Mouse (Mus musculus): Measurements from ENCODE around the gene Onecut1. TPM values are rescaled to one million over a fixed set of nuclear protein-coding genes. Genes with fewer than 3 reads are reported as not detected.

Gene Onecut1
- polyA plus RNA-seq, 1 experiment from 2014 or later: 9.1 TPM

GRCm38 (mm10) chr9:74911919-74912318 is 50.2 kb downstream of the Onecut1 start:
- Histone ChIP-seq H3K4me2 (ENCODE audit: low read depth, low read length) (no peak overlapping the region), H3K4me3 (ENCODE audit: low read depth, low read length) (no peak overlapping the region), H3K9ac (replicated peaks) (no peak overlapping the region), H3K36me3 (replicated peaks; ENCODE audit: insufficient read depth, low read length) (no peaks in the 10 kb centered on the region), H3K27ac (ENCODE audit: low read depth) (no peak overlapping the region), H3K9me3 (ENCODE audit: low read length) (no peaks in the 10 kb centered on the region), H3K4me1 (ENCODE audit: insufficient read depth) (no peaks in the 10 kb centered on the region), H3K27me3 (ENCODE audit: insufficient read depth, low read length) (no peaks in the 10 kb centered on the region)
- DNase-seq (no peak), ATAC-seq (no peak)
- WGBS (ENCODE audit: insufficient replicate concordance): 64% methylated on average over 2 of the region's 2 CpGs
- no peak for TF ChIP-seq CTCF (IDR thresholded peaks at IDR 0.05; ENCODE audit: low read depth)
- no peak for TF ChIP-seq EP300 (IDR thresholded peaks at IDR 0.05; ENCODE audit: low read depth)

- WGBS (ENCODE audit: insufficient replicate concordance): 68% methylated on average over 19 of the region's 19 CpGs
- Histone ChIP-seq H3K4me3 (ENCODE audit: low read depth, low read length) (no peak overlapping the region), H3K9ac (replicated peaks) (no peak overlapping the region), H3K9me3 (ENCODE audit: low read length) (no peaks in the 10 kb centered on the region), H3K4me2 (ENCODE audit: low read depth, low read length) (no peak overlapping the region), H3K27me3 (ENCODE audit: insufficient read depth, low read length) (no peaks in the 10 kb centered on the region), H3K36me3 (replicated peaks; ENCODE audit: insufficient read depth, low read length) (no peaks in the 10 kb centered on the region), H3K27ac (ENCODE audit: low read depth) (no peak overlapping the region), H3K4me1 (ENCODE audit: insufficient read depth) (no peaks in the 10 kb centered on the region)
- ATAC-seq (no peak), DNase-seq (no peak)
- TF ChIP-seq CTCF (IDR thresholded peaks at IDR 0.05; ENCODE audit: low read depth) (no peak), EP300 (IDR thresholded peaks at IDR 0.05; ENCODE audit: low read depth) (no peak)
These were observed 51.1 kb downstream of the Onecut1 start for GRCm38 (mm10) chr9:74912619-74913376.

- ATAC-seq: no peak
- no peaks in the 10 kb centered on the region for H3K9me3 ChIP-seq (ENCODE audit: low read length)
- H3K9ac ChIP-seq (replicated peaks): no peak overlapping the region
- no peak for DNase-seq
- no peak overlapping the region for H3K27ac ChIP-seq (ENCODE audit: low read depth)
- H3K36me3 ChIP-seq (replicated peaks; ENCODE audit: insufficient read depth, low read length): no peaks in the 10 kb centered on the region
- 77% methylated on average over 3 of the region's 3 CpGs for WGBS (ENCODE audit: insufficient replicate concordance)
- peaks cover 5% of the 10 kb centered on the region; the same call in 1 of the 2 replicates for H3K4me1 ChIP-seq (ENCODE audit: insufficient read depth)
- no peak overlapping the region for H3K4me2 ChIP-seq (ENCODE audit: low read depth, low read length)
- H3K4me3 ChIP-seq (ENCODE audit: low read depth, low read length): no peak overlapping the region
- no peak for TF ChIP-seq EP300 (IDR thresholded peaks at IDR 0.05; ENCODE audit: low read depth)
- no peak for TF ChIP-seq CTCF (IDR thresholded peaks at IDR 0.05; ENCODE audit: low read depth)
- no peaks in the 10 kb centered on the region for H3K27me3 ChIP-seq (ENCODE audit: insufficient read depth, low read length)
These were observed 53.9 kb downstream of the Onecut1 start for GRCm38 (mm10) chr9:74915611-74916010.

GRCm38 (mm10) chr9:74920450-74920849 is 58.7 kb downstream of the Onecut1 start:
- 75% methylated on average over 12 of the region's 12 CpGs for WGBS (ENCODE audit: insufficient replicate concordance)
- Histone ChIP-seq H3K4me3 (ENCODE audit: low read depth, low read length) (no peak overlapping the region), H3K27me3 (ENCODE audit: insufficient read depth, low read length) (no peaks in the 10 kb centered on the region), H3K4me2 (ENCODE audit: low read depth, low read length) (no peak overlapping the region), H3K36me3 (replicated peaks; ENCODE audit: insufficient read depth, low read length) (no peaks in the 10 kb centered on the region), H3K27ac (ENCODE audit: low read depth) (no peak overlapping the region), H3K4me1 (ENCODE audit: insufficient read depth) (peaks cover 5% of the 10 kb centered on the region; the same call in 1 of the 2 replicates), H3K9me3 (ENCODE audit: low read length) (no peaks in the 10 kb centered on the region), H3K9ac (replicated peaks) (no peak overlapping the region)
- TF ChIP-seq EP300 (IDR thresholded peaks at IDR 0.05; ENCODE audit: low read depth) (peak; percentile 31; the same call in 1 of the 2 replicates), CTCF (IDR thresholded peaks at IDR 0.05; ENCODE audit: low read depth) (no peak)
- peak; percentile 85 for ATAC-seq
- peak; percentile 49 for DNase-seq

GRCm38 (mm10) chr9:74921422-74921821 is 59.7 kb downstream of the Onecut1 start:
- no peak for DNase-seq
- H3K4me3 ChIP-seq (ENCODE audit: low read depth, low read length): no peak overlapping the region
- H3K9me3 ChIP-seq (ENCODE audit: low read length): no peaks in the 10 kb centered on the region
- H3K27me3 ChIP-seq (ENCODE audit: insufficient read depth, low read length): no peaks in the 10 kb centered on the region
- no peak overlapping the region for H3K27ac ChIP-seq (ENCODE audit: low read depth)
- H3K4me2 ChIP-seq (ENCODE audit: low read depth, low read length): no peak overlapping the region
- H3K4me1 ChIP-seq (ENCODE audit: insufficient read depth): peaks cover 5% of the 10 kb centered on the region; the same call in 1 of the 2 replicates
- ATAC-seq: no peak
- H3K9ac ChIP-seq (replicated peaks): no peak overlapping the region
- 55% methylated on average over 1 of the region's 1 CpGs for WGBS (ENCODE audit: insufficient replicate concordance)
- TF ChIP-seq CTCF (IDR thresholded peaks at IDR 0.05; ENCODE audit: low read depth): no peak
- no peak for TF ChIP-seq EP300 (IDR thresholded peaks at IDR 0.05; ENCODE audit: low read depth)
- no peaks in the 10 kb centered on the region for H3K36me3 ChIP-seq (replicated peaks; ENCODE audit: insufficient read depth, low read length)

- H3K36me3 ChIP-seq (replicated peaks; ENCODE audit: insufficient read depth, low read length): no peaks in the 10 kb centered on the region
- H3K4me3 ChIP-seq (ENCODE audit: low read depth, low read length): no peak overlapping the region
- TF ChIP-seq EP300 (IDR thresholded peaks at IDR 0.05; ENCODE audit: low read depth) (no peak), CTCF (IDR thresholded peaks at IDR 0.05; ENCODE audit: low read depth) (no peak)
- no peaks in the 10 kb centered on the region for H3K9me3 ChIP-seq (ENCODE audit: low read length)
- no peak for DNase-seq
- H3K9ac ChIP-seq (replicated peaks): no peak overlapping the region
- no peak for ATAC-seq
- WGBS (ENCODE audit: insufficient replicate concordance): 54% methylated on average over 3 of the region's 3 CpGs
- H3K4me1 ChIP-seq (ENCODE audit: insufficient read depth): peaks cover 5% of the 10 kb centered on the region; the same call in 1 of the 2 replicates
- no peak overlapping the region for H3K27ac ChIP-seq (ENCODE audit: low read depth)
- H3K27me3 ChIP-seq (ENCODE audit: insufficient read depth, low read length): no peaks in the 10 kb centered on the region
- H3K4me2 ChIP-seq (ENCODE audit: low read depth, low read length): no peak overlapping the region
These were observed 61.2 kb downstream of the Onecut1 start for GRCm38 (mm10) chr9:74922884-74923283.
